ENCODE assay signal across 14 mouse cellular contexts in genomic region chr12:86714026-86714425, GRCm38 (mm10). TPM values are rescaled to one million over a fixed set of nuclear protein-coding genes. Genes with fewer than 3 reads are reported as not detected.
DNase-seq lines count a peak whose midpoint lies in the region; ATAC-seq and TF ChIP-seq lines count a peak whose summit lies in the region.
"Had no signal": no experiment of that assay in that cellular context is flagged by ENCODE, and none has a peak within 500 bp of the region (broad histone marks: within the 10 kb centered on the region; RNA-seq: fewer than 3 reads in every experiment).

No protein-coding gene starts in this region.

- peaks cover 6% of the 10 kb centered on the region; the same call in 1 of the 2 replicates for H3K4me1 ChIP-seq in cerebellum, adult 2 months (ENCODE audit: control insufficient read depth, insufficient read depth, low read length)
- H3K4me1 ChIP-seq: heart, embryonic 15.5 days had no signal

- CTCF ChIA-PET in Patski (lab: Charles Lee), result interaction anchor here (0.9 to 1.7 kb wide), 2 partner anchors 339 to 412 kb away, joined by 3 to 5 read pairs; no protein-coding TSS in a partner anchor

- in situ Hi-C loops in Patski (cut with MboI; ENCODE audit: low pct_unique_long_range_greater_than_20kb), result no loop called here

- ATAC-seq in Patski, result no peak
- peak; percentile 85 for ATAC-seq in megakaryocyte, adult 5-6 weeks (ENCODE audit: poor library complexity, severe bottlenecking)
- no peak for ATAC-seq in monocyte, adult 5-6 weeks (replicated peaks; ENCODE audit: insufficient number of reproducible peaks, low FRiP score, low TSS enrichment, poor library complexity, severe bottlenecking)
- ATAC-seq: intestine, embryonic 16.5 days had no signal

- WGBS in cerebellum, adult 2 months, result 59% methylated on average over 5 of the region's 5 CpGs

- no peak for DNase-seq in cerebellum, adult 2 months
- DNase-seq in cerebellum, postnatal 36 days, result no peak
- DNase-seq in layer of hippocampus, adult 2 months (ENCODE audit: low spot score in 2 of 2), result no peak
- DNase-seq in layer of hippocampus, adult 9-11 months, result no peak
- DNase-seq in Patski (ENCODE audit: low read depth, low spot score), result no peak
- no peak for DNase-seq in cerebellum, adult 11-12 months

- TF ChIP-seq CTCF in cerebellum, adult 2 months (IDR thresholded peaks at IDR 0.05; ENCODE audit: borderline replicate concordance, insufficient read depth, low read depth, low read length), result peak; percentile 45; the same call in 1 of the 2 replicates
- TF ChIP-seq CTCF in layer of hippocampus, adult 2 months (conservative IDR thresholded peaks at IDR 0.05), result peak; percentile 68
- peak; percentile 53 for TF ChIP-seq CTCF in Patski (IDR thresholded peaks at IDR 0.05)

- H3K27me3 ChIP-seq in cerebellum, adult 2 months (ENCODE audit: control insufficient read depth, insufficient read depth, low read length), result no peaks in the 10 kb centered on the region
- no peaks in the 10 kb centered on the region for H3K27me3 ChIP-seq in Patski
- H3K27me3 ChIP-seq: heart, embryonic 15.5 days; midbrain, embryonic 12.5 days had no signal

- H3K27ac ChIP-seq in cerebellum, adult 2 months (ENCODE audit: insufficient read depth, low read length), result no peak overlapping the region
- peak overlapping the region; percentile 28; the same call in 1 of the 2 replicates for H3K27ac ChIP-seq in layer of hippocampus, adult 2 months
- H3K27ac ChIP-seq: heart, embryonic 15.5 days; midbrain, embryonic 12.5 days had no signal

- no peak for TF ChIP-seq POLR2A in cerebellum, adult 2 months (IDR thresholded peaks at IDR 0.05; ENCODE audit: borderline replicate concordance, insufficient read depth, low read length)

- POLR2A ChIA-PET in Patski (lab: Charles Lee), result no interaction called here

- no peak overlapping the region for H3K4me3 ChIP-seq in cerebellum, adult 2 months (replicated peaks; ENCODE audit: insufficient read depth, low read depth, low read length)
- H3K4me3 ChIP-seq in layer of hippocampus, adult 2 months, result no peak overlapping the region
- H3K4me3 ChIP-seq: heart, embryonic 15.5 days; midbrain, embryonic 12.5 days had no signal

RNA-seq across cellular contexts. Expression of gene Angel1, which starts 12.2 kb away (rescaled TPM):
- 23.6 and 23.9 TPM in 2 replicates for polyA plus RNA-seq in cerebellum, adult 2 months (2012; rRNA removed)
- 1 to 10 TPM; 5.6 to 5.8 TPM for total RNA-seq in layer of hippocampus, adult 2 months (2021)
- 4.9 TPM for polyA plus RNA-seq in Patski (2021)
- 0.22 and 1.1 TPM in 2 replicates for total RNA-seq in megakaryocyte, adult 5-6 weeks (2015)
- 0.37 and 0.66 TPM in 2 replicates for total RNA-seq in megakaryocyte, adult 5-6 weeks (2017)
- 1.4 to 2.0 TPM (median 1.6 TPM) in 3 replicates for total RNA-seq in monocyte, adult 5-6 weeks (2017)

RNA-seq across cellular contexts. Expression of gene Lrrc74a, which starts 20.1 kb away (rescaled TPM):
- polyA plus RNA-seq in cerebellum, adult 2 months (2012; rRNA removed), result not detected in 2 replicates
- not detected for total RNA-seq in layer of hippocampus, adult 2 months (2021)
- not detected for polyA plus RNA-seq in Patski (2021)
- not detected in 2 replicates for total RNA-seq in megakaryocyte, adult 5-6 weeks (2015)
- total RNA-seq in megakaryocyte, adult 5-6 weeks (2017), result not detected in 2 replicates
- not detected in 3 replicates for total RNA-seq in monocyte, adult 5-6 weeks (2017)
- total RNA-seq: layer of hippocampus, postnatal 14 days; liver, adult 2 months had no signal
- polyA plus RNA-seq: heart, embryonic 15.5 days; intestine, embryonic 16.5 days; liver, adult 2 months; midbrain, embryonic 12.5 days; spleen, adult 2 months had no signal

RNA-seq across cellular contexts. Expression of gene Vash1, which starts 35.5 kb away (rescaled TPM):
- 23.1 and 24.6 TPM in 2 replicates for polyA plus RNA-seq in cerebellum, adult 2 months (2012; rRNA removed)
- 10 to 100 TPM; 40.4 to 41.8 TPM for total RNA-seq in layer of hippocampus, adult 2 months (2021)
- 1.5 TPM for polyA plus RNA-seq in Patski (2021)
- not detected in 2 replicates for total RNA-seq in megakaryocyte, adult 5-6 weeks (2015)
- 0.16 TPM in 1 of 2 replicates, not detected in the other for total RNA-seq in megakaryocyte, adult 5-6 weeks (2017)
- not detected in 3 replicates for total RNA-seq in monocyte, adult 5-6 weeks (2017)

Comparison
In these comparisons a context has a peak if more than half of its experiments do, and no peak if none do; other contexts are left out.
1. RNA of gene Vash1, which starts 35.5 kb away (total RNA-seq): 40.4 to 41.8 TPM in layer of hippocampus, adult 2 months; 0.16 TPM in megakaryocyte, adult 5-6 weeks and not detected in monocyte, adult 5-6 weeks; every median in the first group is over 10 times any median in the second.
2. Peak in every context shown above with its lines, with median percentiles within 50 percentile points of each other: CTCF ChIP-seq.